Mouse (Mus musculus): ENCODE results near the gene 2610002M06Rik.
A peak's percentile ranks its signal among the peaks of the same experiment; 100 is the strongest.

Gene 2610002M06Rik

GRCm38 (mm10) chrX:107816218-107816554 is at the start of gene 2610002M06Rik:
TSS of gene 2610002M06Rik (minus strand) at chrX:107816334.
- peak; percentile 84 for DNase-seq

GRCm38 (mm10) chrX:107858165-107858564 is 42.0 kb upstream of the 2610002M06Rik start:
- DNase-seq, result no peak

GRCm38 (mm10) chrX:107816726-107817125 is 592 bp upstream of the 2610002M06Rik start:
- DNase-seq, result no peak

GRCm38 (mm10) chrX:107815502-107816217 is 474 bp downstream of the 2610002M06Rik start:
- DNase-seq, result peak; percentile 6

GRCm38 (mm10) chrX:107812120-107812519 is 4.0 kb downstream of the 2610002M06Rik start:
- DNase-seq, result no peak

- DNase-seq, result no peak
Measured at GRCm38 (mm10) chrX:107796919-107797318, 19.2 kb downstream of the 2610002M06Rik start.

GRCm38 (mm10) chrX:107795785-107796184 is 20.3 kb downstream of the 2610002M06Rik start:
- no peak for DNase-seq

- DNase-seq, result no peak
Measured at GRCm38 (mm10) chrX:107792290-107792689, 23.8 kb downstream of the 2610002M06Rik start, which contains the start of gene Tent5d. TSS of gene Tent5d (plus strand) at chrX:107792590.

GRCm38 (mm10) chrX:107790750-107791493 is 25.2 kb downstream of the 2610002M06Rik start:
- DNase-seq, result no peak

GRCm38 (mm10) chrX:107790136-107790535 is 26.0 kb downstream of the 2610002M06Rik start:
- no peak for DNase-seq

- DNase-seq, result no peak
Measured at GRCm38 (mm10) chrX:107767896-107768295, 48.2 kb downstream of the 2610002M06Rik start.
